Mouse (Mus musculus) lung, postnatal 0 days (tissue): ENCODE data around the gene Gm42372.

ENCODE experiments used
- CTCF ChIP-seq: IDR thresholded peaks from 2 replicates; pipeline ENCODE4 v1.5.1; 2016; ENCODE audit warnings: antibody characterized with exemption, mild to moderate bottlenecking
- EP300 ChIP-seq: IDR thresholded peaks from 2 replicates; pipeline ENCODE4 v1.6.1; 2016; ENCODE audit warnings: antibody characterized with exemption, mild to moderate bottlenecking, control low read depth

DNA sequence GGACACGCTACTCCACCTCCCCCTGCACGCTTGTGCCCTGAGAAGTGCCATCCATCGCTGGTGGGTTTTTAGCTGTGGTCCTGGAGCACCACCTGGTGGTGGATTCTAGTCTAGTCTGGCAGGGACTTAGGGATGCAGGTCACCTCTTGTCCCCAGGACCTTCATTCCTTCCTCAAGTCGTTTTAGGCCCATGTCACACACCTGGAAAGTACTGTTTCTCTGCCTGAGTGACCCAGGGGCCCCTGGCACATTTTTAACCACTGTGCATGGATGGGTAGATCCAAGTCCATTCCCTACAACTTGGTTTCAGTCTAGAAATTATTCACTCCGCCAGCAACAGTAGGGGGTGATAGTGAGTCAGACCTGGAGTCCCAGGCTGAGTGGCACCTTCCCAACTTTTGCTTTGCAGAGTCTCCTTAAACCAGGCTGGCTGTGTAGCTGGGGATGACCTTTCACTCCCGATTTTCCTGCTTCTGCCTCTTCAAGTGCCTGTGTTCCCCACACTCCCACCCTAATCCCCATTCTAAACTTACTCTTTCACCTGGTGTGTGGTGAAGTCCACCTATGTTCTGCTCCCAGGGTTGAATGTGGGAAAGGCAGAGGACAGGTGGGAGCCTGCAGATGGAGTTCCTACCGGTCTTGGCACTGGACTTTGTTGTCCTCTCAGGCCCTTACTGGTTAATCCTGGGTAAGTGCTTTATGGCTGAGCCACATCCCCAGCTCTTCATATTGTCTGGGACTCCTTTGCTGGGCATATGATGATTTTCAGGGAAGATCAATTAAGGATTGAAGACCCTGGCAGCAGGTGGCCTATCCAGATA, 19.7 kb downstream of the Gm42372 start:
- peak; percentile 88 for TF ChIP-seq CTCF
- TF ChIP-seq EP300: no peak
